Mouse (Mus musculus) ES-Bruce4 (cell line): ENCODE measurements at regions not wholly inside any gene's neighbourhood (a gene's known extent, or its start where the extent isn't known, plus 50 kb on each side); places are given as distances from the start of the nearest gene placed in this dataset.

Experiments
- H3K27ac ChIP-seq: 2 replicates; pipeline ENCODE4 v1.5.1; 2012; ENCODE audit warnings: low read length, inconsistent platforms; ENCODE audit not compliant: insufficient read depth
- H3K27me3 ChIP-seq: 2 replicates; pipeline ENCODE4 v1.6.1; 2012; ENCODE audit warnings: mild to moderate bottlenecking, low read length, inconsistent platforms; ENCODE audit not compliant: control insufficient read depth, poor library complexity, insufficient read depth, severe bottlenecking
- H3K36me3 ChIP-seq: 2 replicates; pipeline ENCODE4 v1.6.1; 2012; ENCODE audit warnings: inconsistent platforms, mild to moderate bottlenecking, low read length, moderate library complexity; ENCODE audit not compliant: control insufficient read depth, poor library complexity, insufficient read depth, severe bottlenecking
- H3K4me1 ChIP-seq: one replicate; pipeline ENCODE4 v1.8.1; 2011; ENCODE audit warnings: low read length; ENCODE audit not compliant: control insufficient read depth, insufficient read depth
- H3K4me3 ChIP-seq: 2 replicates; pipeline ENCODE4 v1.5.1; 2011; ENCODE audit warnings: low read depth, mild to moderate bottlenecking, low read length
- H3K9ac ChIP-seq: 2 replicates; pipeline ENCODE4 v1.6.1; 2012; ENCODE audit warnings: low read depth, mild to moderate bottlenecking, inconsistent platforms; ENCODE audit not compliant: poor library complexity, severe bottlenecking
- H3K9me3 ChIP-seq: replicated peaks from 2 replicates; pipeline ENCODE4 v1.6.1; 2012; ENCODE audit warnings: mild to moderate bottlenecking, low read length, inconsistent platforms; ENCODE audit not compliant: control insufficient read depth, poor library complexity, insufficient read depth, severe bottlenecking
- CTCF ChIP-seq: IDR thresholded peaks from one replicate; pipeline ENCODE4 v1.8.1; 2011; ENCODE audit warnings: low read depth, low read length
- EP300 ChIP-seq: IDR thresholded peaks from 2 replicates; pipeline ENCODE4 v1.6.1; 2011; ENCODE audit warnings: low read depth, low read length; ENCODE audit not compliant: insufficient read depth
- POLR2A ChIP-seq: IDR thresholded peaks from one replicate; pipeline ENCODE4 v1.8.1; 2011; ENCODE audit warnings: low read length; ENCODE audit not compliant: insufficient read depth

- no peak overlapping the region for H3K9ac ChIP-seq
Measured at GRCm38 (mm10) chr15:7483686-7484085, 85.5 kb upstream of the Egflam start.

DNA sequence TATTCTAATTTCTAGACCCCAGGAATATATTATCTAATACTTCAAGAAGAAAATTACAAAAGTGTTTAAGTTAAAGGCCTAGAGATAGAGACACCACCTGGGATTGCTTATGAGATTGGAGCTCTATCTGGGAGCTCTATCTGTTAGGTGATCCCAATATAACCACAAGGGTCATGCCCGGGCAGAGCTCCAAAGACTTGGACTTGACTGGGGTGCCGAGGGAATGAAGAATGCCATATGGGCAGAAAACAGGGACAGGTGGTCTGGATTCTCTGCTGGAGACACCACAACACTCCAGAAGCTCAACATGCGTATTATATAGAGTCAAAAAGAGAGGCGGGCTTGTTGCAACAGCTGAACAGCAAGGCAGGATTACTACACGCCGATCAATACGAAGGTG, 92.9 kb upstream of the Egflam start:
- no peak overlapping the region for H3K9ac ChIP-seq
- H3K27ac ChIP-seq: no peak overlapping the region
- H3K27me3 ChIP-seq: no peaks in the 10 kb centered on the region
- H3K36me3 ChIP-seq: no peaks in the 10 kb centered on the region
- H3K9me3 ChIP-seq: no peaks in the 10 kb centered on the region; the same call in 1 of the 2 replicates
- no peaks in the 10 kb centered on the region for H3K4me1 ChIP-seq
- TF ChIP-seq POLR2A: no peak
- TF ChIP-seq EP300: no peak
- TF ChIP-seq CTCF: no peak
- no peak overlapping the region for H3K4me3 ChIP-seq

More at GRCm38 (mm10) chr15:7483686-7484085, 85.5 kb upstream of the Egflam start:
- H3K4me1 ChIP-seq: peaks cover 7% of the 10 kb centered on the region
- no peak overlapping the region for H3K4me3 ChIP-seq
- no peaks in the 10 kb centered on the region for H3K27me3 ChIP-seq
- TF ChIP-seq POLR2A (no peak), EP300 (no peak), CTCF (no peak)
- no peaks in the 10 kb centered on the region for H3K9me3 ChIP-seq
- no peak overlapping the region for H3K27ac ChIP-seq
- H3K36me3 ChIP-seq: no peaks in the 10 kb centered on the region

GRCm38 (mm10) chr15:7493126-7493669, 95.0 kb upstream of the Egflam start:
- no peaks in the 10 kb centered on the region for H3K36me3 ChIP-seq
- no peak overlapping the region for H3K9ac ChIP-seq
- no peak overlapping the region for H3K4me3 ChIP-seq
- H3K27me3 ChIP-seq: no peaks in the 10 kb centered on the region
- no peak for TF ChIP-seq CTCF
- no peak for TF ChIP-seq EP300
- no peak for TF ChIP-seq POLR2A
- H3K4me1 ChIP-seq: no peaks in the 10 kb centered on the region
- no peaks in the 10 kb centered on the region; the same call in 1 of the 2 replicates for H3K9me3 ChIP-seq
- H3K27ac ChIP-seq: no peak overlapping the region

DNA sequence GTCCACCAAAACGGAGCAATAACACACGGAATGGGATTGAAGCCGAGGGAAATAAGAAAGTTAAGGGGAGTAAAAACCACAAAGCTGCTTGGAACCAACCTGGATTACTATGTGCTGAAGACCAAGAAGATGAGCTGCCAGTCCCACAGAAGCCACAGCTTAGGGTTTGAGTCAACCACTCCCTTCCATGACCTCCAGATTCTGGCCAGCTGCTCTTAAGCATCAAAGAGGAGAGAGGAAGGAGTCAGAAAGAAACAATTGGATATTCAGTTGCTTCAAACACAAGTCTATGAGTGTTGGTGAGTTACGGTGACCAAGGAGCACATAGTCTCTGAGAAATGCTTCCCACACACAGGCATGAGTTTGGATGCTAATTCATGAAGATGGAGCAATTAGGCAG, 99.7 kb upstream of the Egflam start:
- no peak for TF ChIP-seq CTCF
- no peak for TF ChIP-seq EP300
- TF ChIP-seq POLR2A: no peak

GRCm38 (mm10) chr15:7508535-7508934, 110.3 kb upstream of the Egflam start:
- TF ChIP-seq EP300 (no peak), POLR2A (no peak), CTCF (no peak)
- H3K27ac ChIP-seq: no peak overlapping the region
- no peaks in the 10 kb centered on the region for H3K36me3 ChIP-seq
- no peaks in the 10 kb centered on the region for H3K4me1 ChIP-seq
- H3K4me3 ChIP-seq: no peak overlapping the region
- no peak overlapping the region for H3K9ac ChIP-seq
- no peaks in the 10 kb centered on the region for H3K27me3 ChIP-seq
- no peaks in the 10 kb centered on the region for H3K9me3 ChIP-seq

More for the DNA sequence above, 99.7 kb upstream of the Egflam start:
- H3K27me3 ChIP-seq: no peaks in the 10 kb centered on the region
- no peak overlapping the region for H3K4me3 ChIP-seq
- no peak overlapping the region for H3K9ac ChIP-seq
- no peaks in the 10 kb centered on the region for H3K36me3 ChIP-seq
- no peaks in the 10 kb centered on the region for H3K4me1 ChIP-seq
- no peak overlapping the region for H3K27ac ChIP-seq
- H3K9me3 ChIP-seq: no peaks in the 10 kb centered on the region

- TF ChIP-seq EP300 (no peak), CTCF (no peak), POLR2A (no peak)
- no peak overlapping the region for H3K9ac ChIP-seq
- H3K9me3 ChIP-seq: no peaks in the 10 kb centered on the region
- no peaks in the 10 kb centered on the region for H3K27me3 ChIP-seq
- H3K36me3 ChIP-seq: no peaks in the 10 kb centered on the region
- H3K27ac ChIP-seq: no peak overlapping the region
- no peak overlapping the region for H3K4me3 ChIP-seq
- H3K4me1 ChIP-seq: no peaks in the 10 kb centered on the region
Measured at GRCm38 (mm10) chr15:7514743-7515273, 116.6 kb upstream of the Egflam start.
